Mouse (Mus musculus) heart, postnatal 36 days (tissue): Measurements from ENCODE around the gene Gm21170. TPM values are rescaled to one million over a fixed set of nuclear protein-coding genes. Genes with fewer than 3 reads are reported as not detected.
"Not testable (repeated sequence)": the region's sequence is repeated elsewhere in the genome, so short reads cannot be mapped to it uniquely, and the experiment has no call there.

Source experiments
- DNase-seq, 2 experiments: peaks; one replicate each; pipeline ENCODE4 v3.0.0; 2021 to 2022
- intact Hi-C: fragments of 180-260 bp; cut with DNase I; formaldehyde crosslinking; loops from one replicate; pipeline ENCODE4 v1.15.1; 2025
- total RNA-seq, 2 experiments: library from RNA; stranded (reverse); gene quantifications; 2 replicates each; pipeline ENCODE4 v1.2.3; 2021

Gene Gm21170
- not detected for total RNA-seq

DNA sequence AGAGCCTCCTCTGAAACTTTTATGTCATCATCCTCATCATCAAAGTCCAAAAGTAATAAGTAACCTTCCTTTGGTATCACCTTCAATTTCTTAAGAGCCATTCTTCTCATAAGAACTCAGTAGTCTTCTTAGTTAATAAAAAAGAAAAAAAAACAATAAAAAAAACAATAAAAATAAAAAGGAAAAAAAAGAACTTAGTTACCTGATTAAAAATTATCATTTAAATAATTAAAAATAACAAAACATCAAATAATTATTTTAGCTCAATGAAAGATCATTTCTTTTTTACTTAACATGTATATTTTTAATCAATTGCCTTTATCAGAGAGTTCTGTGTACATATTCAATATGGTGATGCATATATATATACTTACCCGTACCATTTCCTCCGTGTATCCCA lies at the start of gene Gm21170:
Gm21170 (minus strand) TSS at position 101 of the 400 bp plus-strand sequence.
- intact Hi-C loops, DNase-seq: not testable (repeated sequence)

Other genes with a start within 250 kb of the Gm21170 start
- not detected for gene Gm21256, start 240.1 kb downstream of the Gm21170 start, total RNA-seq